Mouse (Mus musculus): Measurements from ENCODE around the gene Cacna1i.

Cacna1i gene

GRCm38 (mm10) chr15:80286851-80287415 lies at the start of gene Cacna1i:
Gene Cacna1i, plus strand, starts transcription at chr15:80287238.
- no peak for DNase-seq (ENCODE audit: low read depth, low spot score)

DNA sequence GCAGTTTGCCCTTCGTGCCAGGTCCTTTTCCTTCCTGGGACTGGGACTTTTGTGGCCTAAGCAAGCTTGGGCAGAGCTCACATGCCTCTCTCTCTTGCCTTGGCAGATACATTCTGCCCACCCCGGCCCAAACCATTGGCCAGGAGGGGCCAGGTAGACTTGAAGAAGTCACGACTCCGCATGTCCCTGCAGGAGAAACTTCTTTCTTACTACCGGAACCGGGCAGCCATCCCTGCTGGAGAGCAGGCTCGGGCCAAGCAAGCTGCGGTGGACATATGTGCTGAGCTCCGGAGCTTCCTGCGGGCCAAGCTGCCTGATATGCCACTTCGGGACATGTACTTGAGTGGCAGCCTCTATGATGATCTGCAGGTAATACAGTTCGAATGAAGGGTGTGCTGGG lies 38.9 kb upstream of the Cacna1i start:
- no peak for DNase-seq (ENCODE audit: low read depth, low spot score)

GRCm38 (mm10) chr15:80248596-80248995 lies 38.4 kb upstream of the Cacna1i start:
- no peak for DNase-seq (ENCODE audit: low read depth, low spot score)

DNA sequence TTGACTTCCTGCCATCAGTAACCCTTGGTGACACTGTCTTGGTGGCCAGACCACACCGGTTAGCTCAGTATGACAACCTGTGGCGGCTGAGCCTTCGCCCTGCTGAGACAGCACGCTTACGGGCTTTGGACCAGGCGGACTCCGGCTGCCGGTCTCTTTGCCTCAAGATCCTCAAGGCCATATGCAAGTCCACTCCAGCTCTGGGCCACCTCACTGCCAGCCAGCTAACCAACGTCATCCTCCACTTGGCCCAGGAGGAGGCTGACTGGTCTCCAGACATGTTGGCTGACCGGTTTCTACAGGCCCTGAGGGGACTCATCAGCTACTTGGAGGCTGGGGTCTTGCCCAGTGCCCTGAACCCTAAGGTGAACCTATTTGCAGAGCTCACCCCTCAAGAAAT lies 37.4 kb upstream of the Cacna1i start:
- no peak for DNase-seq (ENCODE audit: low read depth, low spot score)

DNA sequence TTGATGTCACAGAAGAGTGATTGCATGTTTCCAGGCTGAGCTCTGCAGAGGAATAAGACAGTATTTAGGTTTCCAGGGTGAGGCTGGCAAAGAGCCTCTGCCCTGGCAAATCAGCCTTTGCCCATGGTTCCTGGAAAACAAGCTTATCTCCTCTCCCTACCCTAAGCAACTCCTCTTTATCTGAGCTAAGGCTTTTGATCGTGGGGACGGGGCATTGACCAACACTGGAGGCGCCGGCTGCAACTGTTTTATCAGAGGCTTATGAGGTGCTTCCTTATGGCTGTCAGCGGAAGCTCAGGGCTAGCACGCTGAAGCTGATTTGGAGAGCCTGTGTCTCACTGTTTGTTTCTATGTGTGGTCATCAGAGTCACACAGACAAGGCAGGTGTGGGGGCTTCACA lies 36.5 kb upstream of the Cacna1i start:
- no peak for DNase-seq (ENCODE audit: low read depth, low spot score)

GRCm38 (mm10) chr15:80253530-80253929 lies 33.5 kb upstream of the Cacna1i start:
- DNase-seq (ENCODE audit: low read depth, low spot score): no peak

DNA sequence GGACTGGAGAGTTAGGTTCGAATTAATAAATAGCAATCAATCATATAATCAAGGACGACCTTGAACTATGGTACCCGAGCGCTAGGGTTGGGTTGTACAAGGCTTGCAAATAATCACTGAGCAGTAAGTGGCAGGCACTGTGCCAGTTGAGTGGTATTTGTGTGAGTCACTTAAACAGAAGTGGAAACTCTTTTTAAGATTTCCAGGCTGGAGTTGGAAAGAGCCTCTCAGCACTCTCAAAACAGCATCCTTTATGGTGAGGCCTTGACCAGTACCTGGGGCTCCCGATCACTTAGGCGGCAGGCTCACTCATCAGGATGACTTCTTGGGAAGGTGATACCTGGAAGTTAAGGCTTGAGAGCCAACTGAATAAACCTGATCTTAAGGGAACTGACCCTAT lies 32.8 kb upstream of the Cacna1i start:
- DNase-seq (ENCODE audit: low read depth, low spot score): peak; percentile 91

GRCm38 (mm10) chr15:80254847-80255645 lies 32.0 kb upstream of the Cacna1i start, which contains the start of gene Atf4:
Gene Atf4, plus strand, starts transcription at chr15:80255184.
- DNase-seq (ENCODE audit: low read depth, low spot score): peak; percentile 98

DNA sequence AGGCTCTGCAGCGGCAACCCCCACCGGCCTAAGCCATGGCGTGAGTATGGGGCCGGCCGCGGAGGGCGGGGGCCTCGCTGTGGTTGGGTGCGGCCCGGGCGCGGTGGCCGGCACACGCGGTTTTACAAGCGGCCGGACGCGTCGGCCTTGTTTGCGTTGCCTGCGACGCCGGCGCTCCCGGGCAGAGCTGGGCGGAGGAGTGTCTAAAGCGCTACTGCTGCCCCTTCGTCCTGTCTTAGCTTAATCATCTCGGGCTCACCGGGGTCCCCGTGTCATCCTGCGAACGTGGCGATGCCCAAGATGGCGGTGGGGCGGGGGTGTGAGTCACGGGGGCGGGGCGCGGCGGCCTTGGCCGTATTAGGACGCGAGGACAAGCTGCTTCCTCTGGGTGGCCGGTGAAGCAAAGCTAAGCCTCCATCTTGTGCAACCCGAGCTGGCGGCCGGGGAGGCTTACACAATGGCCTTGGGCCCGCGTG lies 31.4 kb upstream of the Cacna1i start:
- peak; percentile 86 for DNase-seq (ENCODE audit: low read depth, low spot score)

GRCm38 (mm10) chr15:80256242-80256641 lies 30.8 kb upstream of the Cacna1i start:
- DNase-seq (ENCODE audit: low read depth, low spot score): peak; percentile 24

DNA sequence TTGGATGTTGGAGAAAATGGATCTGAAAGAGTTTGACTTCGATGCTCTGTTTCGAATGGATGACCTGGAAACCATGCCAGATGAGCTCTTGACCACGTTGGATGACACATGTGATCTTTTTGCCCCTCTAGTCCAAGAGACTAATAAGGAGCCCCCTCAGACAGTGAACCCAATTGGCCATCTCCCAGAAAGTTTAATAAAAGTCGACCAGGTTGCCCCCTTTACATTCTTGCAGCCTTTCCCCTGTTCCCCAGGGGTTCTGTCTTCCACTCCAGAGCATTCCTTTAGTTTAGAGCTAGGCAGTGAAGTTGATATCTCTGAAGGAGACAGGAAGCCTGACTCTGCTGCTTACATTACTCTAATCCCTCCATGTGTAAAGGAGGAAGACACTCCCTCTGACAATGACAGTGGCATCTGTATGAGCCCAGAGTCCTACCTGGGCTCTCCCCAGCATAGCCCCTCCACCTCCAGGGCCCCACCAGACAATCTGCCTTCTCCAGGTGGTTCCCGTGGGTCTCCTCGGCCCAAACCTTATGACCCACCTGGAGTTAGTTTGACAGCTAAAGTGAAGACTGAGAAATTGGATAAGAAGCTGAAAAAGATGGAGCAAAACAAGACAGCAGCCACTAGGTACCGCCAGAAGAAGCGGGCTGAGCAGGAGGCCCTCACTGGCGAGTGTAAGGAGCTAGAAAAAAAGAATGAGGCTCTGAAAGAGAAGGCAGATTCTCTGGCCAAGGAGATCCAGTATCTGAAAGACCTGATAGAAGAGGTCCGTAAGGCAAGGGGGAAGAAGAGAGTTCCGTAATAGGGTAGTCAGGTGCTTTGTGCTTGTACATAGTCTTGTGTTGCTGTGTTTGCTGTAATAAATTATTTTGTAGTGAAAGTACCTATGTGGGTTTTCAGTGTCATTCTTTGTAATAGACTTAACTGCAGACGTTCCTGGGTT lies 30.1 kb upstream of the Cacna1i start:
- peak; percentile 15 for DNase-seq (ENCODE audit: low read depth, low spot score)

GRCm38 (mm10) chr15:80257602-80258239 lies 29.3 kb upstream of the Cacna1i start:
- DNase-seq (ENCODE audit: low read depth, low spot score): peak; percentile 68

DNA sequence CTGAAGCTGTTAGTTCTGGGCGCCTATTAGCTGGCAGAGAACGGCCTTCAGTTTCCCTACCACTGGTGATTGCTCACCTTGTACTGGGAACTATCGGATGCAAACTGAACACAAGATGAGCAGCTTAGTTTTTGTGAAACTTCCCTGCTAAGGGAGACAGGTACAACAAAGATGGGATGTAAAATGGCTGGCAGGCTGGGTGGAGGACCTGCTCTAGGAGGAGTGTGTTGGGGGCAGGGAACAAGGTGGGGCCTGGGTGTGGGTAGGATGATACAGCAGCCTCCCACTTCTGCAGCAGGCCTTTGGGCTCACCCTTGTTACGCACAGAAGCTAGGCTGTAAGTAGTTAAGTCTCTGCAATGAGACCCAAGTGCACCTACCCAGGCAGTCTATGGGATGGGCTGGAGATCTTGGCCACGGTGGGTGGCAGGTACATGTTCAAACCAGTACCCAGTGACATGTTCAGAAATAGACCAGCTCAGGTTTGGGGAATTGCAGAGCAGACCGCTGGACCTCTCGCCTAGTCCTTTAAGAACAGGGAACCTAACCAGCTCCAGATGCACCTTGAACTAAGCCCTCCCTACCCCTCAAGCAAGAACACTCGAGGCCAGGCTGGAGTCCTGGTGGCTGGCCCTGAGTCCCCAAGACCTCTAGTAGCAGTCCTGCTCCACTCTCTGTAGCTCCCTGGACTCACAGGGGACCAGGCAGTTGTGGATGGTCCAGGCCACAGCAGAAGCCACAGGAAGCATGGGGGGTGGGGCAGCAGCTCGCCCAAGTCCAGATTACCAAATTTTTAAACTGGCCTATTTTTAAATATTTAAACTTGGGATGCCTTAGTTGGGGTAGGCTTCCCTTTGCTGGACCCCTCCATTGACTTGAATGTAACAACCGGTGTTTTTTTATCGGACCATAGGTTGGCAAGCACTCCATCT lies 28.5 kb upstream of the Cacna1i start:
- peak; percentile 62 for DNase-seq (ENCODE audit: low read depth, low spot score)

GRCm38 (mm10) chr15:80259406-80260045 lies 27.5 kb upstream of the Cacna1i start:
- DNase-seq (ENCODE audit: low read depth, low spot score): peak; percentile 13

DNA sequence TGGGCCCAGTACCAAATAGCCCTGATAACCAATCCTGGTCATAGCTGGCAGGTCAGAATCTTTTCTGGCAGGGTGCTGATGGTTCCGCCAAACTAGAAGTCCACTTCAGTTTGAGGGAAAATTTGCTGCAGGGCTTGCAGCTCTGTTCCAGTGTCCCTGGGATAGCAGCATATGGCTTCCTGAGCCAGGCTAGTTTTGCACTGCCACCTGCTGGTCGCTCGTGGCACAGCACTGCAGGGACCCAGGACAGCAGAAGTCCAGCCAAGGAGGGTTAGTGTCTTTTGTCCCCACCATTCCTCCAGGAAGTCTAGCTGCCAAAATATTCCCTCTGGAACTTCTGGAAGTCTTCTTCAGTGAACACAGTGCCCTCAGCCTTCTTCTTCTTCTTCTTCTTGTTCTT lies 26.4 kb upstream of the Cacna1i start:
- DNase-seq (ENCODE audit: low read depth, low spot score): peak; percentile 88

DNA sequence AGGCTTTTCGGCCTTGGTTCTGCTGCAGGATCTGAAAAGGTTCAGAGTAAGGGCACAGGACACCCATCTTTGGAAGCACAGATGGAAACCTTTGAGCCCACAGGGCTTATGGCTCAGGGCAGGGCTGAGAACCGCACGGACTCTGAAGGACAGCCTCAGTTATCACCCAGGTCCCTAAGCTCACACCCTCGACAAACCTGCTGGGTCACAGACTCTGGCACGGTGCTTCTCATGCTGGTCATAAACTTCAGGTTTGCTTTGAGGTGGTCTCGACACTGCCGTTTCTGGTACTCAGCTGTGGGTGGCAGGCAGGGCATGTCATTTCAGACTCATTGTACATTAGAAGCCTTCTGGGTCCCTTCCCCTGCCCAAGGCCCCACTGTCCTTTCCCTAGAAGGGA lies 25.9 kb upstream of the Cacna1i start:
- no peak for DNase-seq (ENCODE audit: low read depth, low spot score)

- DNase-seq (ENCODE audit: low read depth, low spot score): peak; percentile 93
These were observed 23.1 kb upstream of the Cacna1i start, which contains the start of gene Rps19bp1 for GRCm38 (mm10) chr15:80263610-80264575. Gene Rps19bp1, minus strand, starts transcription at chr15:80264315.

DNA sequence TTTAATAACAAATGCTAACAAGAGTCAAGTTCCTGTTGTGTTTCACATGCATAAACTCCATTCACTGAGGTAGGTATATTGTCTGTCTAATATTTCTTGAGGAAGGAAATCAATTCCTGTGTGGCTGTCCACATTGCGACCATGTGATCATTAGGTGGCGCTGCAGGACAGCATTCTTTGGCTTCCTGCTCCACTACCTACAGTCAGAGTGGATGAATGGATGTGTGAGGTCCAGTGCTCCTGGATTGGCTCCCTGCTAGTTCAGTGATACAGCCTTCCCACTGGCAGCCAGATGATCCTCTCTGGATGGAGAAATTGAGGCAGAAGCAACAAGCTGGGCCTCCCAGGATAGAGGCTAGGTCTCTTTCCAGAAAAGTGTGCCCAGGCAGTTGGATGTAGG lies 20.8 kb upstream of the Cacna1i start:
- DNase-seq (ENCODE audit: low read depth, low spot score): peak; percentile 93

Data from 3T3-L1 (cell line).